ENCODE assay signal across 23 mouse cellular contexts in genomic region chr1:79458558-79458957, GRCm38 (mm10). TPM values are rescaled to one million over a fixed set of nuclear protein-coding genes. Genes with fewer than 3 reads are reported as not detected.
A peak's percentile ranks its signal among the peaks of the same experiment; 100 is the strongest.
DNase-seq lines count a peak whose midpoint lies in the region; ATAC-seq and TF ChIP-seq lines count a peak whose summit lies in the region.
"Had no signal": no experiment of that assay in that cellular context is flagged by ENCODE, and none has a peak within 500 bp of the region (broad histone marks: within the 10 kb centered on the region; RNA-seq: fewer than 3 reads in every experiment).

No protein-coding gene starts in this region.

- WGBS in kidney, postnatal 0 days: 23% methylated on average over 5 of the region's 5 CpGs
- 20% methylated on average over 5 of the region's 5 CpGs for WGBS in midbrain, embryonic 14.5 days
- 32% methylated on average over 5 of the region's 5 CpGs for WGBS in midbrain, embryonic 10.5 days

- ATAC-seq in kidney, postnatal 0 days (replicated peaks; ENCODE audit: low FRiP score, low read depth): no peak
- ATAC-seq in midbrain, embryonic 14.5 days (ENCODE audit: low FRiP score, low TSS enrichment): no peak
- ATAC-seq: activated CD4-positive, CD25-positive, alpha-beta regulatory T cell, adult 4 months; CD4-positive, CD25-positive, alpha-beta regulatory T cell, adult 4 months; forebrain, embryonic 15.5 days; Patski had no signal

- H3K4me3 ChIP-seq in kidney, postnatal 0 days (replicated peaks; ENCODE audit: low read depth, low read length): no peak overlapping the region
- no peak overlapping the region for H3K4me3 ChIP-seq in midbrain, embryonic 14.5 days (replicated peaks; ENCODE audit: low read depth, low read length)
- no peak overlapping the region for H3K4me3 ChIP-seq in midbrain, embryonic 10.5 days
- H3K4me3 ChIP-seq: embryonic facial prominence, embryonic 10.5 days; forebrain, embryonic 15.5 days; heart, embryonic 10.5 days had no signal

- no peaks in the 10 kb centered on the region for H3K4me1 ChIP-seq in kidney, postnatal 0 days (replicated peaks; ENCODE audit: insufficient read depth, low read length)
- peaks cover 6% of the 10 kb centered on the region; the same call in 1 of the 2 replicates for H3K4me1 ChIP-seq in midbrain, embryonic 14.5 days (ENCODE audit: control insufficient read depth, insufficient read depth, low read length)
- H3K4me1 ChIP-seq in midbrain, embryonic 10.5 days: peaks cover 18% of the 10 kb centered on the region
- H3K4me1 ChIP-seq: heart, embryonic 10.5 days had no signal

- peak; percentile 25 for DNase-seq in embryo, embryonic 10 days (ENCODE audit: low spot score)
- DNase-seq in embryo, embryonic 11 days: no peak
- peak; percentile 3 for DNase-seq in kidney, postnatal 0 days (ENCODE audit: low spot score)
- no peak for DNase-seq in kidney, postnatal 4 days
- DNase-seq in midbrain, embryonic 14.5 days: peak; percentile 31
- DNase-seq in midbrain, embryonic 10.5 days (ENCODE audit: low spot score): no peak
- no peak for DNase-seq in spleen, postnatal 14 days (ENCODE audit: low spot score in 2 of 2)
- DNase-seq: adrenal gland, postnatal 14 days; B cell, adult 2 months; cerebellum, adult 2 months; cerebellum, postnatal 10 days; gastrocnemius, postnatal 10 days; heart, adult 18-20 months; heart, postnatal 10 days; heart, postnatal 4 days had no signal

- H3K9me3 ChIP-seq in kidney, postnatal 0 days (replicated peaks; ENCODE audit: low read length): no peaks in the 10 kb centered on the region
- H3K9me3 ChIP-seq in midbrain, embryonic 14.5 days (ENCODE audit: control insufficient read depth, low read length): no peaks in the 10 kb centered on the region
- H3K9me3 ChIP-seq in midbrain, embryonic 10.5 days (replicated peaks): no peaks in the 10 kb centered on the region
- H3K9me3 ChIP-seq: embryonic facial prominence, embryonic 10.5 days; forebrain, embryonic 15.5 days; G1E; heart, embryonic 10.5 days had no signal

- H3K27ac ChIP-seq in kidney, postnatal 0 days: no peak overlapping the region
- 0 out of 2 replicates have a peak overlapping the region, but pooled peaks have one; percentile 6 for H3K27ac ChIP-seq in midbrain, embryonic 14.5 days (replicated peaks; ENCODE audit: low read depth, low read length)
- H3K27ac ChIP-seq in midbrain, embryonic 10.5 days (replicated peaks): no peak overlapping the region
- H3K27ac ChIP-seq: embryonic facial prominence, embryonic 10.5 days; forebrain, embryonic 15.5 days; heart, embryonic 10.5 days; hindbrain, embryonic 14.5 days had no signal

- no peak for TF ChIP-seq CTCF in kidney, postnatal 0 days (IDR thresholded peaks at IDR 0.05; ENCODE audit: low read depth)

- H3K9ac ChIP-seq in kidney, postnatal 0 days (ENCODE audit: low read depth, low read length): no peak overlapping the region
- no peak overlapping the region for H3K9ac ChIP-seq in midbrain, embryonic 14.5 days (replicated peaks; ENCODE audit: low read length)
- H3K9ac ChIP-seq: forebrain, embryonic 15.5 days; hindbrain, embryonic 14.5 days had no signal

- H3K4me2 ChIP-seq in kidney, postnatal 0 days (ENCODE audit: low read length): no peak overlapping the region
- no peak overlapping the region for H3K4me2 ChIP-seq in midbrain, embryonic 14.5 days (ENCODE audit: low read length)
- H3K4me2 ChIP-seq: forebrain, embryonic 15.5 days; hindbrain, embryonic 14.5 days had no signal

- no peaks in the 10 kb centered on the region for H3K36me3 ChIP-seq in kidney, postnatal 0 days (ENCODE audit: insufficient read depth, low read length)
- H3K36me3 ChIP-seq in midbrain, embryonic 14.5 days (ENCODE audit: control insufficient read depth, insufficient read depth, low read length): no peaks in the 10 kb centered on the region
- H3K36me3 ChIP-seq in midbrain, embryonic 10.5 days: no peaks in the 10 kb centered on the region
- H3K36me3 ChIP-seq: embryonic facial prominence, embryonic 10.5 days; forebrain, embryonic 15.5 days; G1E; heart, embryonic 10.5 days had no signal

- no peaks in the 10 kb centered on the region for H3K27me3 ChIP-seq in kidney, postnatal 0 days (ENCODE audit: insufficient read depth, low read length)
- H3K27me3 ChIP-seq in midbrain, embryonic 14.5 days (ENCODE audit: control insufficient read depth, insufficient read depth, low read length): no peaks in the 10 kb centered on the region
- no peaks in the 10 kb centered on the region for H3K27me3 ChIP-seq in midbrain, embryonic 10.5 days (ENCODE audit: low read depth, poor library complexity, severe bottlenecking)
- H3K27me3 ChIP-seq: forebrain, embryonic 15.5 days; Patski had no signal

RNA-seq across cellular contexts. Expression of gene Scg2, which starts 18.6 kb away (rescaled TPM):
- 0.09 and 0.17 TPM in 2 replicates for polyA plus RNA-seq in kidney, postnatal 0 days (2015; fragmentation: Nextera tagmentation; extraction: Ambion mirVana)
- polyA plus RNA-seq in midbrain, embryonic 14.5 days (2014; fragmentation: Nextera tagmentation; extraction: Ambion mirVana): 96.8 and 106 TPM in 2 replicates
- 2.5 and 8.1 TPM in 2 replicates for polyA plus RNA-seq in midbrain, embryonic 10.5 days (2016; fragmentation: Nextera tagmentation; extraction: Ambion mirVana)
- polyA plus RNA-seq: activated CD4-positive, CD25-positive, alpha-beta regulatory T cell, adult 4 months; CD4-positive, CD25-positive, alpha-beta regulatory T cell, adult 4 months; G1E had no signal

Comparison
In these comparisons a context has a peak if more than half of its experiments do, and no peak if none do; other contexts are left out.
1. DNase-seq: peak in embryo, embryonic 10 days (single experiment), kidney, postnatal 0 days (single experiment) and midbrain, embryonic 14.5 days (single experiment); none in embryo, embryonic 11 days (single experiment), kidney, postnatal 4 days (0 of 2), midbrain, embryonic 10.5 days (single experiment) and spleen, postnatal 14 days (0 of 2).
2. RNA of gene Scg2, which starts 18.6 kb away (polyA plus RNA-seq): 96.8 to 106 TPM in midbrain, embryonic 14.5 days; 2.5 to 8.1 TPM in midbrain, embryonic 10.5 days and 0.09 to 0.17 TPM in kidney, postnatal 0 days; every median in the first group is over 10 times any median in the second.